Mouse (Mus musculus): ENCODE results near the gene Ctsj. TPM values are rescaled to one million over a fixed set of nuclear protein-coding genes. Genes with fewer than 3 reads are reported as not detected.

Gene Ctsj
- polyA plus RNA-seq (2012; ENCODE audit: low replicate concordance): not detected in 2 replicates

GRCm38 (mm10) chr13:61005859-61006258 lies at the start of gene Ctsj:
Gene Ctsj, minus strand, starts transcription at chr13:61005959.

GRCm38 (mm10) chr13:61040531-61040930 lies 34.8 kb upstream of the Ctsj start, which contains the start of gene Ctsq:
Gene Ctsq, minus strand, starts transcription at chr13:61040631.

Other genes with a start within 250 kb of the Ctsj start
- not detected in 2 replicates for gene BC051665, start 219.6 kb downstream of the Ctsj start, polyA plus RNA-seq (2012; ENCODE audit: low replicate concordance)
- not detected in 2 replicates for gene Ctsll3, start 203.1 kb downstream of the Ctsj start, polyA plus RNA-seq (2012; ENCODE audit: low replicate concordance)
- 0.85 TPM in 1 of 2 replicates, not detected in the other for gene 4930486L24Rik, start 141.5 kb downstream of the Ctsj start, polyA plus RNA-seq (2012; ENCODE audit: low replicate concordance)
- gene Gm49392, start 109.1 kb downstream of the Ctsj start, polyA plus RNA-seq (2012; ENCODE audit: low replicate concordance): not detected in 2 replicates
- 0.29 and 0.31 TPM in 2 replicates for gene Ctla2b, start 108.5 kb downstream of the Ctsj start, polyA plus RNA-seq (2012; ENCODE audit: low replicate concordance)
- not detected in 2 replicates for gene Tpbpb, start 101.1 kb downstream of the Ctsj start, polyA plus RNA-seq (2012; ENCODE audit: low replicate concordance)
- gene Gm49393, start 70.4 kb downstream of the Ctsj start, polyA plus RNA-seq (2012; ENCODE audit: low replicate concordance): not detected in 2 replicates
- 0.47 TPM in 1 of 2 replicates, not detected in the other for gene Gm49391, start 69.4 kb downstream of the Ctsj start, polyA plus RNA-seq (2012; ENCODE audit: low replicate concordance)
- 2.0 and 3.2 TPM in 2 replicates for gene Ctla2a, start 69.3 kb downstream of the Ctsj start, polyA plus RNA-seq (2012; ENCODE audit: low replicate concordance)
- not detected in 2 replicates for gene Tpbpa, start 64.0 kb downstream of the Ctsj start, polyA plus RNA-seq (2012; ENCODE audit: low replicate concordance)
- gene Ctsq, start 34.7 kb upstream of the Ctsj start, polyA plus RNA-seq (2012; ENCODE audit: low replicate concordance): not detected in 2 replicates
- gene Ctsr, start 158.3 kb upstream of the Ctsj start, polyA plus RNA-seq (2012; ENCODE audit: low replicate concordance): not detected in 2 replicates
- not detected in 2 replicates for gene Cts6, start 197.5 kb upstream of the Ctsj start, polyA plus RNA-seq (2012; ENCODE audit: low replicate concordance)
- not detected in 2 replicates for gene Cts8, start 249.4 kb upstream of the Ctsj start, polyA plus RNA-seq (2012; ENCODE audit: low replicate concordance)